Mouse (Mus musculus): Measurements from ENCODE around the gene AK157302. TPM values are rescaled to one million over a fixed set of nuclear protein-coding genes. Genes with fewer than 3 reads are reported as not detected.
"Not testable (repeated sequence)": the region's sequence is repeated elsewhere in the genome, so short reads cannot be mapped to it uniquely, and the experiment has no call there.

Gene AK157302
- polyA plus RNA-seq, 1 experiment from 2014 or later: 0.59 TPM

GRCm38 (mm10) chr13:21469097-21469496 is 25.9 kb upstream of the AK157302 start:
- H3K4me1 ChIP-seq (replicated peaks): peaks cover 27% of the 10 kb centered on the region
- H3K9ac ChIP-seq: 0 out of 2 replicates have a peak overlapping the region, but pooled peaks have one; percentile 75
- 6% methylated on average over 9 of the region's 9 CpGs for WGBS (ENCODE audit: insufficient replicate concordance)
- H3K4me3 ChIP-seq (replicated peaks): 0 out of 2 replicates have a peak overlapping the region, but pooled peaks have one; percentile 69
- no peak overlapping the region for H3K27ac ChIP-seq (replicated peaks)
- peak overlapping the region; percentile 93 for H3K4me2 ChIP-seq
- H3K36me3 ChIP-seq (replicated peaks): no peaks in the 10 kb centered on the region
- H3K27me3 ChIP-seq: peaks cover 44% of the 10 kb centered on the region
- ATAC-seq (ENCODE audit: insufficient read depth): no peak
- no peaks in the 10 kb centered on the region for H3K9me3 ChIP-seq (replicated peaks)

GRCm38 (mm10) chr13:21472427-21472826 is 22.6 kb upstream of the AK157302 start:
- H3K27ac ChIP-seq (replicated peaks): no peak overlapping the region
- ATAC-seq (ENCODE audit: insufficient read depth): no peak
- 26% methylated on average over 4 of the region's 4 CpGs for WGBS (ENCODE audit: insufficient replicate concordance)

GRCm38 (mm10) chr13:21478759-21479670 is 16.0 kb upstream of the AK157302 start, which contains the start of the genes Zkscan4 and Gm10065:
TSS of gene Zkscan4 (plus strand) at chr13:21478907.
TSS of gene Gm10065 (minus strand) at chr13:21479441.
- peak; percentile 61 for ATAC-seq (ENCODE audit: insufficient read depth)
- not testable (repeated sequence) for H3K36me3 ChIP-seq (replicated peaks); H3K4me1 ChIP-seq (replicated peaks); H3K27ac ChIP-seq (replicated peaks); H3K9ac ChIP-seq; H3K9me3 ChIP-seq (replicated peaks)
- peaks cover 29% of the 10 kb centered on the region for H3K27me3 ChIP-seq
- peak within 1 kb of the TSS; percentile 52 for H3K4me3 ChIP-seq (replicated peaks)
- H3K4me2 ChIP-seq: peak within 1 kb of the TSS; percentile 67
- 4% methylated on average over 31 of the region's 31 CpGs for WGBS (ENCODE audit: insufficient replicate concordance)

More at GRCm38 (mm10) chr13:21472427-21472826, 22.6 kb upstream of the AK157302 start:
- H3K4me1 ChIP-seq (replicated peaks): peaks cover 24% of the 10 kb centered on the region
- H3K4me3 ChIP-seq (replicated peaks): no peak overlapping the region
- H3K9me3 ChIP-seq (replicated peaks): no peaks in the 10 kb centered on the region
- no peak overlapping the region for H3K9ac ChIP-seq
- no peak overlapping the region for H3K4me2 ChIP-seq
- peaks cover 24% of the 10 kb centered on the region for H3K27me3 ChIP-seq
- no peaks in the 10 kb centered on the region for H3K36me3 ChIP-seq (replicated peaks)

GRCm38 (mm10) chr13:21486881-21487280 is 8.1 kb upstream of the AK157302 start:
- Histone ChIP-seq H3K9me3 (replicated peaks) (no peaks in the 10 kb centered on the region), H3K9ac (no peak overlapping the region), H3K4me2 (no peak overlapping the region), H3K4me1 (replicated peaks) (no peaks in the 10 kb centered on the region), H3K4me3 (replicated peaks) (no peak overlapping the region), H3K27ac (replicated peaks) (no peak overlapping the region), H3K27me3 (no peaks in the 10 kb centered on the region), H3K36me3 (replicated peaks) (no peaks in the 10 kb centered on the region)
- no peak for ATAC-seq (ENCODE audit: insufficient read depth)
- 64% methylated on average over 1 of the region's 1 CpGs for WGBS (ENCODE audit: insufficient replicate concordance)

GRCm38 (mm10) chr13:21492847-21493246 is 2.2 kb upstream of the AK157302 start:
- Histone ChIP-seq H3K4me3 (replicated peaks) (no peak overlapping the region), H3K9ac (no peak overlapping the region), H3K27me3 (no peaks in the 10 kb centered on the region), H3K36me3 (replicated peaks) (no peaks in the 10 kb centered on the region), H3K9me3 (replicated peaks) (no peaks in the 10 kb centered on the region), H3K4me1 (replicated peaks) (no peaks in the 10 kb centered on the region), H3K4me2 (no peak overlapping the region), H3K27ac (replicated peaks) (no peak overlapping the region)
- 74% methylated on average over 5 of the region's 5 CpGs for WGBS (ENCODE audit: insufficient replicate concordance)
- ATAC-seq (ENCODE audit: insufficient read depth): no peak

GRCm38 (mm10) chr13:21501182-21501581 is 6.2 kb downstream of the AK157302 start, which contains the start of gene Gm11273:
TSS of gene Gm11273 (minus strand) at chr13:21501418.
- WGBS (ENCODE audit: insufficient replicate concordance): 84% methylated on average over 17 of the region's 17 CpGs
- not testable (repeated sequence) for ATAC-seq (ENCODE audit: insufficient read depth); H3K27me3 ChIP-seq; H3K9ac ChIP-seq; H3K4me1 ChIP-seq (replicated peaks); H3K4me2 ChIP-seq; H3K9me3 ChIP-seq (replicated peaks); H3K36me3 ChIP-seq (replicated peaks); H3K4me3 ChIP-seq (replicated peaks); H3K27ac ChIP-seq (replicated peaks)

GRCm38 (mm10) chr13:21502296-21502695 is 7.3 kb downstream of the AK157302 start:
- Histone ChIP-seq H3K9me3 (replicated peaks) (no peaks in the 10 kb centered on the region), H3K4me1 (replicated peaks) (peaks cover 7% of the 10 kb centered on the region), H3K4me3 (replicated peaks) (no peak overlapping the region), H3K27me3 (no peaks in the 10 kb centered on the region), H3K36me3 (replicated peaks) (no peaks in the 10 kb centered on the region), H3K27ac (replicated peaks) (no peak overlapping the region), H3K9ac (no peak overlapping the region), H3K4me2 (no peak overlapping the region)
- ATAC-seq (ENCODE audit: insufficient read depth): no peak
- 59% methylated on average over 5 of the region's 5 CpGs for WGBS (ENCODE audit: insufficient replicate concordance)

GRCm38 (mm10) chr13:21506221-21506649 is 11.2 kb downstream of the AK157302 start:
- Histone ChIP-seq H3K4me2 (peak overlapping the region; percentile 65), H3K9me3 (replicated peaks) (no peaks in the 10 kb centered on the region), H3K4me1 (replicated peaks) (peaks cover 7% of the 10 kb centered on the region), H3K27me3 (no peaks in the 10 kb centered on the region), H3K9ac (peak overlapping the region; percentile 62), H3K4me3 (replicated peaks) (peak overlapping the region; percentile 71), H3K36me3 (replicated peaks) (no peaks in the 10 kb centered on the region), H3K27ac (replicated peaks) (0 out of 2 replicates have a peak overlapping the region, but pooled peaks have one; percentile 51)
- ATAC-seq (ENCODE audit: insufficient read depth): peak; percentile 99
- under 1% methylated on average over 21 of the region's 21 CpGs for WGBS (ENCODE audit: insufficient replicate concordance)

- H3K27me3 ChIP-seq: no peaks in the 10 kb centered on the region
- peak overlapping the region; percentile 54 for H3K4me2 ChIP-seq
- ATAC-seq (ENCODE audit: insufficient read depth): no peak
- H3K9ac ChIP-seq: no peak overlapping the region
- peak overlapping the region; percentile 74 for H3K4me3 ChIP-seq (replicated peaks)
- H3K36me3 ChIP-seq (replicated peaks): peaks cover 14% of the 10 kb centered on the region
- 32% methylated on average over 7 of the region's 7 CpGs for WGBS (ENCODE audit: insufficient replicate concordance)
- H3K27ac ChIP-seq (replicated peaks): no peak overlapping the region
- 0 out of 2 replicates have a peak, but pooled peaks cover 2% of the 10 kb centered on the region for H3K4me1 ChIP-seq (replicated peaks)
- H3K9me3 ChIP-seq (replicated peaks): no peaks in the 10 kb centered on the region
Observed at GRCm38 (mm10) chr13:21530136-21530535, 35.1 kb downstream of the AK157302 start.

- H3K27ac ChIP-seq (replicated peaks): peak within 1 kb of the TSS; percentile 82
- no peaks in the 10 kb centered on the region for H3K27me3 ChIP-seq
- H3K4me1 ChIP-seq (replicated peaks): 0 out of 2 replicates have a peak, but pooled peaks cover 2% of the 10 kb centered on the region
- H3K9ac ChIP-seq: peak within 1 kb of the TSS; percentile 88
- ATAC-seq (ENCODE audit: insufficient read depth): peak; percentile 96
- no peaks in the 10 kb centered on the region for H3K9me3 ChIP-seq (replicated peaks)
- H3K4me3 ChIP-seq (replicated peaks): peak within 1 kb of the TSS; percentile 74
- 0% methylated on average over 39 of the region's 39 CpGs for WGBS (ENCODE audit: insufficient replicate concordance)
- H3K36me3 ChIP-seq (replicated peaks): peaks cover 9% of the 10 kb centered on the region
- H3K4me2 ChIP-seq: peak within 1 kb of the TSS; percentile 72
Observed at GRCm38 (mm10) chr13:21530781-21531201, 35.8 kb downstream of the AK157302 start, which contains the start of gene Zkscan8. TSS of gene Zkscan8 (minus strand) at chr13:21531120.

GRCm38 (mm10) chr13:21542708-21543107 is 47.7 kb downstream of the AK157302 start, which contains the start of gene Olfr1366:
TSS of gene Olfr1366 (minus strand) at chr13:21542808.
- Histone ChIP-seq H3K4me1 (replicated peaks) (no peaks in the 10 kb centered on the region), H3K9me3 (replicated peaks) (no peaks in the 10 kb centered on the region), H3K9ac (no peak within 1 kb of the TSS), H3K4me3 (replicated peaks) (no peak within 1 kb of the TSS), H3K36me3 (replicated peaks) (no peaks in the 10 kb centered on the region), H3K27me3 (0 out of 2 replicates have a peak, but pooled peaks cover 3% of the 10 kb centered on the region), H3K4me2 (no peak within 1 kb of the TSS), H3K27ac (replicated peaks) (no peak within 1 kb of the TSS)
- no peak for ATAC-seq (ENCODE audit: insufficient read depth)
- WGBS (ENCODE audit: insufficient replicate concordance): 28% methylated on average over 1 of the region's 1 CpGs

Measured in liver, embryonic 15.5 days (tissue).